Mouse (Mus musculus) embryo, embryonic 10.5 days (tissue): Measurements from ENCODE around the gene Wdr83.

ENCODE experiments used
- DNase-seq: peaks from one replicate; pipeline ENCODE4 v3.0.0-alpha.2; 2015; ENCODE audit warnings: low spot score

The Wdr83 gene

DNA sequence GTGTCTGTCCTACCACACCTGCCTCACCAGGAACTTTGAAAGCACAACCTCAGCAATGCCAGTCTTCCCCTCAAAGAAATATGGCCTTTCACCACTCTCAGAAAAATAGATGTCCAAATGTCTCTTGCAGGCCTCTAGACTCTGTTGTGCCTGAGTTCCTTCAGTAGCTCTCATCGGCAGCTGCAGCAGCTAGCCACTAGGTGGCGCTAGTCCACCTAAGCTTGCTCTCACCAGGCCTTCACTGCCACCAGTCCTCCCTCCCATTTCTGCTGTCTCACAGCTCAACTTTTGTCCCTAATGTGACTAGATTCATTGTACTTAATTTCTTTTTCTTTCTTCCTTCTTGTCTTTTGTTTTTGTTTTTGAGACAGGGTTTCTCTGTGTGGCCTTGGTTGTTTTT, 4.1 kb downstream of the Wdr83 start:
- peak; percentile 93 for DNase-seq

DNA sequence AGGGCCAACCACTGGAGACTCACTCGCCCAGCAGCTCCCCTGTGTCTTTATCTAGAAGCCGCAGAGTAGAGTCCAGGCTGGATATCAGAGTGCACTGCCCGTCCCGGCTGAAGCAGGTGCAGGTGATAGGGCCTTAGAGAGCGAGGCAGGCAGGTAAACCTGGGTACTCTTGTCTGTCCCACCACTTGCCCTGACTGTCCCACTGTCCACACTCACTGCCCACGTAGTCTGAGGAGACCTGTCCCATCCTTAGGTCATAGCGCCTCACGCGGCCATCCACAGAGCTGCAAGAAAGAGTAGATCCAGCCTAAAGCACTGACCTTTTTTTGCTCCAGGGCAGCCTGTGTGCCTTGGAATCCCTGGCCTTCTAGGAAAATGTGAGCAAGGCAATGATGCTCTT, 5.1 kb downstream of the Wdr83 start:
- DNase-seq, result peak; percentile 58

DNA sequence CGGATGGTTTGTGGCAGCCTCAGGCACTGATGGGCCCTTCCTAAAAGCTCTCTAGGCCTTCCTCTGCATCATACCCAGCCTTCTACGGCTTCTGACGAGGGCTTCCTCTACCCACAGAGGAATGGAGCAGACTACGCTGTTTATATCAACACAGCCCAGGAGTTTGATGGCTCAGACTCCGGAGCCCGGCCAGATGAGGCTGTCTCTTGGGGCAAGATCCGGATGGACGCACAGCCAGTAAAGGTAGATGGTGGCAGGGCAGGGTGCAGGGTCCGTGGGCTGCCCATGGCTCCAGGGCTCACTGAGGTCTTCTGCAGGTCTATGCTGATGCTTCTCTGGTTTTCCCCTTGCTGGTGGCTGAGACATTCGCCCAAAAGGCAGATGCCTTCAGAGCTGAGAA, 6.5 kb downstream of the Wdr83 start:
- no peak for DNase-seq

DNA sequence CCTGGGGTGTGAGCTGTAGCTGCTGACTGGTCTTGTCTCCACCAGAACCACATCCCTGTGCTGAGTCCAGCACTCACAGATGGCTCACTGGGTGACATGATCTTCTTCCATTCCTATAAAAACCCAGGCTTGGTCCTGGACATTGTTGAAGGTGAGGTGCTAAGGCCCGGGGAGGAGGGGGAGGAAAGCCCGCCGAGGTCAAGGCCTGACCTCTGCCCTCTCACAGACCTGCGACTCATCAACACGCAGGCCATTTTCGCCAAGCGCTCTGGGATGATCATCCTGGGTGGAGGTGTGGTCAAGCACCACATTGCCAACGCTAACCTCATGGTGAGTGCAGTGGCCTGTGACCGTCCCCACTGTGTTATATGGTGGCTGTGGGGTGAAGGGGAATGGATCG, 6.9 kb downstream of the Wdr83 start:
- DNase-seq, result no peak

DNA sequence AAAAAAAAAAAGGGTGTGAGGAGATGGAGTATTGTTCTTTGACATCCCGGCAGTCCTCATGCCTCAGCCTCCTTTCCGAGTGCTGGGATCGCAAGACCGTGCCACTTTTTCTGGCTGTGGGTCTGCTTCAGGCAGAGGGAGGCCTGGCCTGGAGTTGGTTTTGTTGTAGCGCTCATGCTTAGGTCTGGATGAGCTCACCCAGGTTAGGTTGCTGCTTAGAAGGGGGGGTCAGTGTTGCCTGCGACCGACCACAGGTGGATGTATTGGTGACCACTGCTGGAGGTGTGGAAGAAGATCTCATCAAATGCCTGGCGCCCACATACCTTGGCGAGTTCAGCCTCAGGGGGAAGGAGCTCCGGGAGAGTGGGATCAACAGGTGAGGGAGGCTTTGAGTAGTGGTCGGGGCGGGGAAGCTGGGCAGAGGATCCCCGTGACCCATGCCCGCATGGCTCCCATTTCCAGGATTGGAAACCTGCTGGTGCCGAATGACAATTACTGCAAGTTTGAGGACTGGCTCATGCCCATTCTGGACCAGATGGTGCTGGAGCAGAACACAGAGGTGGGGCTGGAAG, 8.0 kb downstream of the Wdr83 start:
- no peak for DNase-seq

DNA sequence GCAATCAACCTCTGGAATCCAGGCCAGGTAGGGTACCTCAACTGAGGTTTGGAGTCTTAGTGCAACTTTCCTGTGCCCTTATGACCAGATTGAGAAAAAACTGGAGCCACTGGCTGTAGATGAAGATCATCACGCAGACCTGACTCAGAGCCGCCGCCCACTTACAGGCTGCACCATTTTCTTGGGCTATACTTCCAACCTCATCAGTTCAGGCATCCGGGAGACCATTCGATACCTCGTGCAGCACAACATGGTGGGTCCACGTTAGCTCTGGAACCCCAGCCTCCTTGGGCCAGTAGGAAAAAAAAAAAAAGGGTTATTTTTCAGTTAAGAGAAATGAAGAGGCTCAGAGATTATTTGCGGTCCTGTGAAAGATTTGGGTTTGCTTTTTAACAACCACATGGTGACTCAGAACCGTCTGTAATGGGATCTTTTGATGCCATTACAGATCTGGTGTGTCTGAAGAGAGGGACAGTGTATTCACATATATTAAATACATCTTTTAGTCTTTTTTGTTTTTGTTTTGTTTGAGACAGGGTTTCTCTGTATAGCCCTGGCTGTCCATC, 8.7 kb downstream of the Wdr83 start:
- no peak for DNase-seq

DNA sequence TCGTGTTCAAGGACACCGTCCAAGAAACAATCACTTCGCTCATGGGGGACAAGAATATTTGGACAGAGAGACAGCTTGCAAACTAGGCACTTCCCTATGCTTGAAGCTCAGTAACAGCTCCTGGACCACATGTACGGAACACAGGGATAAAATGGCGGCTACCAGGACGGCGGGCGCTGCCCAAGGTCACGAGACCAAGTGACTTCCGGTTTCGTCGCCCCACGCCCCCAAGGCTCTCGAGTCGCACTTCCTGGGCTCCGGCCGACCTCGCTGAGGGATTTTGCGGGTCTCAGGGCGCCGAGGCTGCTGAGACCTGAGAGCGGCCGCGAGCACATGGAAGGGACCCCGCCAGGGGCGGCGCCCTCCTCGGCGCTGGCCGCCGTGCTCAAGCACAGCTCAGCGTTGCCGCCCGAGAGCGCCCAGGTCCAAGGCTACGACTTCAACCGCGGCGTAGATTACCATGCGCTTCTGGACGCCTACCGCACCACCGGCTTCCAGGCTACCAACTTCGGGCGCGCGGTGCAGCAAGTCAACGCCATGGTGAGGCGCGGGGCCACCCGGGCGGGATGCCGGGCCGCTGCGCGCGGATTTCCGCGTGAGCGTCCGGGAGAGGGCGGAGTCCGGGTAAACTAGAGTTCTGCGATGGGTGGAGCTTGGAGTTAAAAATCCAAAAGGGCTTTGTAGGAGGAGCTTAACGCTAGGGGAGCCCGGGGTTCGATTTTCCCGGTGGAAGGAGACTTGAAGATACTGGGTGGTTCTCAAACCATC, 9.4 kb downstream of the Wdr83 start, which contains the start of gene Dhps:
TSS of gene Dhps (plus strand) at position 244 of the 768 bp plus-strand sequence.
- DNase-seq, result peak; percentile 97

DNA sequence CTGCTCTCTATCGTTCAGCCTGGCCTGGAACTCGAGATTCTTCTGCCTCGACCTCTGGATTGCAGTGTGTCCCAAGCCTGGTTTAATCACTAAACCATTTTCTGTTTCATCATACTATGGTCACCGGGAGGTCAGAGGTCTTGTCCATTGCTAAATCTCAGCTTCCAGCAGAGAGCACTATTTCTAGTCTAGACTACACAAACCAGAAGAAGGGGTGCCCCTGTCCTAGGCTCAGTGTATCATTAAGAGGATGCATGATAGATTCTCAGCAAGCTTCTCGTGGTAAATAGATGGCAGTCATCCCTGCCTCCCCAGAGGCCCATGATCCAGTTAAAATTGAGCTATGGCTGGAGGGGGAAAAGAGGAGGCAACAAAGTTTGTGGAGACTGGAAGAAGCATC, 10.1 kb downstream of the Wdr83 start:
- DNase-seq, result peak; percentile 44

DNA sequence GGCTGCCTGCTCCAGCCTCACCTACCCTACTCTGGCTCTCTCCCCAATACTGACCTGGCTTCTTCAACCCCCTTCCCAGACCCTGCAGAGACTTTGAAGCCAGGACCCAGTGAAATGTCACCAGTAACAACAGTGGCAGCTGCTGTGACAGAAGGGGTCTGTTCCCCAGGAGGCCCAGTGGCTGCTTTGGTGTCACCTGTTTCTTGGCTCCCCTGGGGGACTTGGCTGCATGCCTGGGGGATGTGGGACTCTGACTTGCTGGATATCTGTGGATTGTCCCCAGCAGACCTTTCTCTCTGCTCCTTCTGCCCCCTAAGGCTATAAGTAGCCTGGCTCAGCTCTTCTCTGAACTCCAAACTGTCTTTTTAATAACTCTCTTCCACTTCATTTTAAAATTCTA, 13.1 kb downstream of the Wdr83 start, which contains the start of gene Gm5741:
TSS of gene Gm5741 (minus strand) at position 1 of the 400 bp plus-strand sequence.
- DNase-seq, result no peak

DNA sequence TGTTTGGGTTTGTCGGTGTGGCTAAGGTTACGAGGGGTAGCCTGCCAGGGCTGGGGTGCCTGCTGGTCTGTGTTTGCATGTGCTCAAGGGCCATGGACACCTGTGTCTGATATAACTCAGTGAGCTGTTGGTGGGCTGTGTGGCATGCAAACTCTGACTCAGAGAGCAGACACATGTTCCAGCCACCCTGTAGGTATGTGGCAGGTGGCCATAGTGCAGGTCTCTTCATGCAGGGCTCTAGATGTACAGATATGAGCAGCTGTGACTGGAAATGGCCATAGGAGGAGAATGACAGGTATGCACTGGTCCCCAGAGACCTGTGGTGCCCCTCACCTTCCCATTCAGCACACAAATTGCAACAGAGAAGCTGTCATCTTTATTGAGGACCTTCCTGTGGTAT, 14.0 kb downstream of the Wdr83 start:
- DNase-seq, result no peak

DNA sequence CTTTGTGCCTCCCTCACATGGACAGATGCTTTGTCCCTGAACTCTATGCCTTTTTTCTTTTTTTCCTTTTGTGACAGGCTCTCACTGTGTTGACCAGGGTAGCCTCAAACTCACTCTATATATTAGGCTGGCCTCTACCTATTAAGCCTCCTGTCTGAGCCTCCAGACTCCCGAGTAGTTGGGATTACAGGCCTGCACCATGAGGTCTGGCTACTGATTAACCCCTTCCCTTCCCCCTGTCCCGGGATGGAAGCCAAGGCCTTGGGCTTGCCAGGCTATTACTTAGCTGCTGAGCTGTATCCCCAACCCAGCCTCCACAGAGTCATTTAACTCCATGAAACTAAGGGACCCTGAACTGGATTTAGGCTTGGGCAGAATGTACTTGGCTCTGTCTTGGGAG, 15.9 kb downstream of the Wdr83 start:
- DNase-seq, result no peak

DNA sequence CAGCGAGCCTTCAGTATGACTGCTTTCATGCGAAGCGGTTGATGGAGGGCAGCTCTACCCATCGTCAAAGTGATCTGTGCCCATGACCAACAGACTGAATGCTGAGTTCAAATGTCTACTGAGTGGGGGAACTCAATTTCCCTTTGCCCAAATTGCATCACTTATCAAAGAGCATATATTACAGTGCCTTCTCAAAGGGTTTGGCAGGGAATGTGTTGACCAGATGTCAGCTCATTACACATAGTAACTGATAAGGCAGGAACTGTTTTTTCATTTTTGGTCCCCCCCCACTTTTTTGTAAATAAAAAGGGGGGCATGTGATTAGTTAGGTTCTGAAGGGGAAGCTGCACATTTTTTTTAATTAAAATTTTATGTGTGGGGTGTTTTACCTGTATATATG, 18.5 kb downstream of the Wdr83 start:
- DNase-seq, result no peak

DNA sequence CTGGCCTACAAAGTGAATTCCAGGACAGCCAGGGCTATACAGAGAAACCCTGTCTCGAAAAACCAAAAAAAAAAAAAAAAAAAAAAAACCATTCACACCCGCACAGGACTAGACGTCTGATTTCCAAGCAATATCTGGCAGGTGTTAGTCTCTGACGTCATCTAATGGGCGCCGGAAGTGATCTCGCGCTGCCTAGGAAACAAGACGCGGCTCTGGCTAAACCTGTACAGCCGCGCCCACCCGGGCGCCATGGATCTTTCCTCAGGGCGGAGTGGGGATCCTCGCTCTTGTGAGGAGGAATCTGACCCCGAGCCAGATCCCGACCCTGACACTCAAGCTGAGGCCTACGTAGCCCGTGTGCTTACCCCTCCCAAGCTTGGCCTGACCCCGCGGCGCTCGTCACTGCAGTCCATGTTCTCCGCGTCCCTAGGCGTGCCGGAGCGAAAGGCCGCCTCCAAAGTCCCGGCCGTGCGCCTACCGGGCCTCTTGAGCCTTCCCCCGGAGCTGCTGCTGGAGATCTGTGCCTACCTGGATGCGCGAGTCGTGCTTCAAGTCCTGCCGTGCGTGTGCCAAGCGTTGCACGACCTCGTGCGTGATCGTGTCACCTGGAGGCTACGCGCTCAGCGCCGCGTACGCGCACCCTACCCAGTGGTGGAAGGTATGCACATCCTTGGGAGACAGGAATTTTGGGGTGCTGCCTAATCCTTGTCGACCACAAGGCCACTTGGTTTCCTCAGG, 21.1 kb downstream of the Wdr83 start, which contains the start of gene Fbxw9:
TSS of gene Fbxw9 (plus strand) at position 177 of the 738 bp plus-strand sequence.
- DNase-seq, result peak; percentile 97

DNA sequence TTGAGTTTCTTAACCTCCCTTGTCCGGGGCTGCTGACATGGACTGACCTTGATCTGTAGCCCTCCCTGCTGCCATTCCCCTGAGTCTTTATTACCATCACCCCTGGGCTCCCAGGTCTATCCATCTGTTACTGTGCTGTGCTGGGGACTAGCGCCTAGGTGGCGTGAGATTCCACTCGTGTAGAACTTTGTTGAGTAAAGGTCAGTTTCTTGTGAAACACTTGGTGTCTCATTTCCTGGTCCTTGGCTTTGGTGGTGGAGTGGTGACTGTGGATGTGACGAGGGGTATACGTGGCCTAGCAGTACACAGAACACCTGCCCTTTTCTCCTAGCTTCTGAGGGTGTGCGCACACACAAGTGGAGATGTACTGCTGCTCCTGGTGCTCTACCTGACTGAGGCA, 23.7 kb downstream of the Wdr83 start:
- DNase-seq, result no peak

DNA sequence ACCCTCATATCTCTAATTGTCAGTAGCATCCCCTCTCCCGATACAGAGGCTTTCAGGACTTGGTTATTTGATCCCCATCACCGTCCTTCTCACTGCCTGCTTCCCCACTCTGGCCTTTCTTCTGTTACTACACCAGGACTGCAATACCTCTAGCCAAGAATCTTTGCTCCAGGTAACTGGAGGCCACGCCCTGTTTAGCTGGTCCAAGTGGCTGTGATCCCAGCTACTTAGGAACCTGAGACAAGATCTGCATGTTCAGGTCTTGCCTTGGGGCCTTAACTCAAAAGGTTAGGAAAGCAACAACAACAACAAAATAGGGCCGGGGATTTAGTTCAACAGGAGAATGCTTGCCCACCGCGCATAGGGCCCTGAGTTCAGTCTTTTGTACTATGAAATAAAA, 37.5 kb downstream of the Wdr83 start:
- no peak for DNase-seq

DNA sequence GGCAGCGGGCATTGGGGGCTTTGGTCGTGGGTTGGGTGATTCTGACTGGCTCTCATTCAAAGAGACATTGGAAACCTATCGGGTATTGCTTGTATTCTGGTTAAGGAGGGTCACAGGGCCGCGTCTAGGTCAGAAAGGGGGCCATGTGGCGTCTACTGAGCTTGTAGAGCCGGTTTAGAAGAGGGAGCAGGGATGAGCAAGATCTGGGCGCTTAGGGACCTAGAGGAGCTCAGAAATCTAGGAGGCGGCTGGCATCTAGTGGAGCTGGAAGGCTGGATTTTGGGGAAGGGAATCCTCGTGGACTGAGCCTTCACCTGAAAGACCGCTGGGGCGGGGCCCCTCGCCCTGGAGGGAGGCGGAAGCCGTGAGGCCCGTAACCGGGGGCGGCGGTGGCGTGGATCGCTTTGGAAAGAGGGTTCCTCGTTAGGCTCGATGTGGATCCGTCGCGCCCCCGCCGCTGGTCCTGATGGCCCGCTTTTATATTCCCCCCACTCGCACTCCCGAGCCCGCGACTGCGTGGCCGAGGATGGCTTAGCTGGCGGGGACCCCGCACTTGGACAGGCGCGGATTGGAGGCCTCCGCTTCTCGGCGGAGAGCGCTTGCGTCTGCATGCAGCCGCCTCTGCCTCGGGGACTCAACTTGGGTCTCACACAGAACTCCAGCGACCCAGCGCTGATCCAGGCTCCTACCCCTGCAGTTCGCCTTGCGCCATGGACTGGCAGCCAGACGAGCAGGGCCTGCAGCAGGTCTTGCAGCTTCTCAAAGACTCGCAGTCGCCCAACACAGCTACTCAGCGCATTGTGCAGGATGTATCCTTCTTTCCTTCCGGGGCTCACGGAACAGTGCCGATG, 43.2 kb downstream of the Wdr83 start:
- no peak for DNase-seq

DNA sequence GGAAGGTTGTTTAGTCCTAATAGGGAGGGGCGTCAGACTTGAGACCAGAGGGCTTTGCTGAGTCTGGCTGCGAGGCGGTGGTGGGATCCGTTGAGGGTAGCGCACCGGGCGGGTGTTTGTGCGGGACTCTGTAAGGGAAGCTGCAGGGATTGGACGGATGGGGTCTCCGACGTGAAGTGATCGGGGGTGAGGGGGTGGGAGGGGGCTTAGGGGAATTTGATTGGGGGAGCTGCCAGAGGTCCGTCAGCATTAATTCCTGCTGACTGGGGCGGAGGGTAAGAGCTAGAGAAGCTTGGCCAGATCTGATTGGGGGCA, 43.8 kb downstream of the Wdr83 start:
- peak; percentile 78 for DNase-seq

DNA sequence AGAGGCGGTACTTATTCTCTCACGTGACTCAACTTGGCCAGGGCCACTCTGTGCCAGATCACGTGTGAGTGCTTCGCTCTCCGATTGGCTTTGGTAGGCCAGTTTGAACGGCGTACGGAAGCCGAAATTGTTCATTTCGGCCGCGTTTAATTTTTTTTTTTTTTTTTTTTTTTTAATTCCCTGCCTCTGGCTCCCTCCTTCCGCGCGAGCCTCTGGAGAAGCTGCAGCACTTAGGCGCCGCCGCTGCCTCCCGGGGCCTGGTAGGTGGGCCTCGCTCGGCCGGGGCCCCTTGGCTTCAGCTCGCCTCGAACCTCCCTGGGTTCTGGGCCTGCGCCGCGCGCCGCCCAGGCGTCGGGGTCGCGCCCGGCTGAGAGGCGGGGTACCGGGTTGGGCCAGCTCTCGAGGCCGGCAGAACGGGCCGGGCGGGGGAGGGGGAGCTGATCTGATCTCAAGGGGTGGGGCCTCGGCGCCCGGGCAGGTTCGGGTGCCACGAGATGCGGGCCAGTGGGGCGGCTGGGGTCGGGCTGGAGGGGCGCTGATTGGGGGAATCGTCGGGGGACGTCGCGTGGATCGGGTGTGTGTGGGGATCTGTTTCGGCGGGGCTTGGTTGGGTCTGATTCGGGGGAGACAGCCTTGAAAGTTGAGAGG, 44.3 kb downstream of the Wdr83 start, which contains the start of gene Tnpo2:
TSS of gene Tnpo2 (plus strand) at position 198 of the 648 bp plus-strand sequence.
- DNase-seq, result peak; percentile 98

DNA sequence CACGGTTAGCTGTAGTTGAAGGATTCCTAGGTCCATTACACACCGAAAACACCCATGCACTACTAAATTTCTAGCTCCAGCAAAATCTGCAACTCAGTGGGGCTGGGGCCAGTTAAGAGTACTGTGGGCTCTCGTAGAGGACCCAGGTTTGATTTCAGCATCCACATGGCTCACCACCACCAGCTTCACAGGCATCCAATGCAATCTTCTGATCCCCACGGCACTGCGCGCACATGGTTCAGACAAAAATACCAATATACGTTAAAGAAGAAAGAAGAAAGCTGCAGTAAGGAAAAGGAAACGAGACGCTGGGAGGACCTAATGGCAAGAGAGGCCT, 44.8 kb downstream of the Wdr83 start:
- DNase-seq, result no peak

DNA sequence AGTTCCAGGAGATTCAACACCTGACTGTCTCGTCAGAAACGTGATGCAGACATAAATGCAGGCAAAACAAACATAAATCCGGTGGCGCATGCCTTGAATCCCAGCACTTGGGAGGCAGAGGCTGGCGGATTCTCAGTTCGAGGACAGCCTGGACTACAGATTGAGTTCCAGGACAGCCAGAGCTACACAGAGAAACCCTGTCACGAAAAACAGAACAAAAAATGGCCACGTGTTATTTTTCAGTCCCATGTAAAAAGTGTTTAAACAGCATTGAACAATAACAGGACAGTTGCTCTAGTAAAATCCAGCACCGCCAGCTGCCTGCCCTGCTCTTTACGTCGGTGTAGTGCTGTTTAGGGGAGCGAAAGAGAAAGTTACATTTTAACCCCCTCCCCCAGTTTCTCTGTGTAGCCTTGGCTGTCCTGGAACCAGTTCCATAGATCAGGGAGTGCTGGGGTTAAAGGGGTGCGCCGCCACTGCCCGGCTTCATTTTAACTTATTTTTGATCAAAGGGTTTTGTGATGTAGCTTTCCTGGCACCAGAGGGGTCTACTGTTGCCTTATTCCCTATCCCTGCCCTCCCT, 45.3 kb downstream of the Wdr83 start:
- DNase-seq, result peak; percentile 55

DNA sequence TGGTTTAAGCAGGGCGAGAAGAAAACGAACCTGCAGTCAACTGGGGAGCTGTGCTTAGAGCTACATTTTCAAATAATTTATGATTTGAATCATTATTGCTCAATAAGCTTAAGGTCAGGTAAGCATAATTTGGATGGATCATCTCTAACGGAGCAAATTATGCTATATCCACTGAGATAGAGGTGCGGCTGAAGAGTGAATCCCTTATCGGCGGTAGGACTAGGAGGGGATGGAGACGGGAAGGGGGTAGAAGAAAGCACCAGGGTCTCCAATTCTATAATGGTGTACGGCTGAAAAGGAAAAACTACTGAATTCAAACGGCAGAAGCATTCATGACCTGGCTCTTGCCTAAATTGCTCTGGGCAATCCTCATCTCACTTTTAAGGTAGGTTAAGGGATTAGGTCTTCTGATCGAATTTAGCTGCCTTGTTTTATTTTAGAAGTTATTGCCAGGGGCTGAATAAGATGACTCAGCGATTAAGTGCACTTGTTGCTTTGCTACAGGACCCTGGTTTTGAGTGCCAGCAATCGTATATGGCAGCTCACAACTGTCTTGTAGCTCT, 45.9 kb downstream of the Wdr83 start:
- peak; percentile 18 for DNase-seq
